Mouse (Mus musculus) stomach, postnatal 0 days (tissue): ENCODE measurements at regions not wholly inside any gene's neighbourhood (a gene's known extent, or its start where the extent isn't known, plus 50 kb on each side); places are given as distances from the start of the nearest gene placed in this dataset.

Experiments
- CTCF ChIP-seq: IDR thresholded peaks from 2 replicates; pipeline ENCODE4 v1.5.1; 2016; ENCODE audit warnings: antibody characterized with exemption, low read depth, mild to moderate bottlenecking, moderate library complexity
- EP300 ChIP-seq: optimal IDR thresholded peaks from 2 replicates; pipeline ENCODE3; 2016; ENCODE audit warnings: antibody characterized with exemption

GRCm38 (mm10) chr10:9243281-9243618 lies 357.4 kb upstream of the Sash1 start:
- TF ChIP-seq CTCF (no peak), EP300 (no peak)
